Mouse (Mus musculus) neural tube, embryonic 14.5 days (tissue): ENCODE data around the gene Hfm1. TPM values are rescaled to one million over a fixed set of nuclear protein-coding genes. Genes with fewer than 3 reads are reported as not detected.

Experiments
- ATAC-seq: fragments of 200-750 bp; cut with Nextera tagmentation; 2 replicates; pipeline ENCODE4 v1.8.0; 2017; ENCODE audit warnings: low read depth, mild to moderate bottlenecking, moderate TSS enrichment, moderate library complexity
- H3K27ac ChIP-seq: fragments of 300-500 bp; sonication (generic); 2 replicates; pipeline ENCODE4 v1.5.1; 2014; ENCODE audit warnings: low read depth, mild to moderate bottlenecking, control low read depth, low read length, moderate library complexity, mixed read lengths
- H3K27me3 ChIP-seq: fragments of 300-500 bp; sonication (generic); 2 replicates; pipeline ENCODE4 v1.6.1; 2014; ENCODE audit warnings: low read length; ENCODE audit not compliant: control insufficient read depth, insufficient read depth
- H3K36me3 ChIP-seq: fragments of 300-500 bp; sonication (generic); 2 replicates; pipeline ENCODE4 v1.6.1; 2014; ENCODE audit warnings: low read length, mixed read lengths; ENCODE audit not compliant: control insufficient read depth, insufficient read depth
- H3K4me1 ChIP-seq: fragments of 300-500 bp; sonication (generic); 2 replicates; pipeline ENCODE4 v1.6.1; 2014; ENCODE audit warnings: low read length; ENCODE audit not compliant: control insufficient read depth, insufficient read depth
- H3K4me2 ChIP-seq: fragments of 300-500 bp; sonication (generic); 2 replicates; pipeline ENCODE4 v1.6.1; 2014; ENCODE audit warnings: mild to moderate bottlenecking, low read depth, low read length, control low read depth
- H3K4me3 ChIP-seq: fragments of 300-500 bp; sonication (generic); 2 replicates; pipeline ENCODE4 v1.5.1; 2014; ENCODE audit warnings: low read depth, low read length, control low read depth, mixed read lengths
- H3K9ac ChIP-seq: fragments of 300-500 bp; sonication (generic); replicated peaks from 2 replicates; pipeline ENCODE4 v1.6.1; 2014; ENCODE audit warnings: low read depth, mild to moderate bottlenecking, control low read depth, low read length, mixed read lengths
- H3K9me3 ChIP-seq: fragments of 300-500 bp; sonication (generic); 2 replicates; pipeline ENCODE4 v1.6.1; 2016; ENCODE audit warnings: low read length; ENCODE audit not compliant: control insufficient read depth
- WGBS: fragments of 180-500 bp; shearing (Covaris S2); extraction: QIAGEN DNeasy Blood & Tissue Kit; methylation state at CpG from one replicate; pipeline ENCODE4 v1.1.7; 2014; 5-methylcytosine and 5-hydroxymethylcytosine counted together
- polyA plus RNA-seq: library from polyadenylated mRNA; unstranded; fragments of >200 nt; fragmentation: Nextera tagmentation; extraction: Ambion mirVana; gene quantifications from 2 replicates; pipeline ENCODE4 v1.2.1, GENCODE M21; 2014

Gene Hfm1
- polyA plus RNA-seq, 1 experiment from 2014 or later: 8.4 TPM

DNA sequence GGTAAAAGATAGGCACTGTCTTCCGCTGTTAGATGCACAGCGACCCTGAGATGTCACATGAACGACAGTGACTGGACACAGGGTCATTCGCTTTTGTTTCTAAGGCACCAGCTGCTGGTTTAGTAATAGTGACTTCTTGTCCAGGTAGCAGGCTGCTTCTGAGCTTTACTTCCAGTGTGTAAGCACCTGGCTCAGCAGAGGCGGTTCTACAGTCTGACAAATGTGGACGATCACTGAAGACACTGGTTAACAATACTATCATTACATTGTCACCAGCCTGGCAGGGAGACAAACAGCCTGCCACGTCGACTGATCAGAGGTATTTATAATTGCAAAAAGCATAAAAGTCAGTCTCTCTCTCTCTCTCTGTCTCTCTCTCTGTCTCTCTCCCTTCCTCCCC lies 100.1 kb downstream of the Hfm1 start:
- no peak for ATAC-seq
- WGBS: 51% methylated on average over 8 of the region's 8 CpGs
- no peak overlapping the region for H3K27ac ChIP-seq

DNA sequence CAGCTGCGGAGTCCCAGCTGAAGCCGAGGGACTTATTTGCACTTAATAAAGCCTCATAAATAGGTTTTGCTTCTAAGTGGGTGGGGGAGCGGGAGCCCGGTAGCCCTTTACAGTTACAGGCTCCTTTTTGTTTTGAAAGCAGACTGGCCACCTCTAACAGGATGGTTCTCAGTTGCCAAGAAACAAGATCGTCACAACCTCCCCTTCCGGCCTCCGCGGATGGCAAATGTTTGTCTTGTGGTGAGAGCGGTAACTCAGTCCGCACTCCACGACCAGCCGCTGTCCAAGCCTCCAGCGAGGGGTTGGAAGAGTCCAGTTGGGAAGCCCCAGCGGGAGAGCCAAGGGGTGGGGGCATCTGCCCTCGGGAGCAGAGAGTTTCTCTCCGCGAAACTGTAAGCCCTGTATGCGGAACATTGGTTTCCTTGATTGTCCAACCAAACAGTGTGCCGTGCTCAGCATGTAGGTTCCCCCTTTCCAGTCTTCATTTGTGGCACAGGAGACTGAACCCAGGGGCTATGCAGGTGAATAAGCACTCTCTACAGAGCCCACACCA lies 100.7 kb downstream of the Hfm1 start:
- Histone ChIP-seq H3K9ac (peak overlapping the region; percentile 39), H3K4me2 (peak overlapping the region; percentile 57), H3K9me3 (no peaks in the 10 kb centered on the region), H3K27ac (peak overlapping the region; percentile 31; the same call in 1 of the 2 replicates), H3K4me1 (0 out of 2 replicates have a peak, but pooled peaks cover 2% of the 10 kb centered on the region), H3K4me3 (peak overlapping the region; percentile 31), H3K36me3 (no peaks in the 10 kb centered on the region), H3K27me3 (no peaks in the 10 kb centered on the region)
- WGBS: 1% methylated on average over 19 of the region's 19 CpGs
- peak; percentile 72 for ATAC-seq

More for the DNA sequence above, 100.1 kb downstream of the Hfm1 start:
- H3K4me2 ChIP-seq: peak overlapping the region; percentile 57; the same call in 1 of the 2 replicates
- H3K36me3 ChIP-seq: no peaks in the 10 kb centered on the region
- H3K9ac ChIP-seq: no peak overlapping the region
- H3K4me1 ChIP-seq: 0 out of 2 replicates have a peak, but pooled peaks cover 2% of the 10 kb centered on the region
- H3K27me3 ChIP-seq: no peaks in the 10 kb centered on the region
- H3K4me3 ChIP-seq: no peak overlapping the region
- no peaks in the 10 kb centered on the region for H3K9me3 ChIP-seq

DNA sequence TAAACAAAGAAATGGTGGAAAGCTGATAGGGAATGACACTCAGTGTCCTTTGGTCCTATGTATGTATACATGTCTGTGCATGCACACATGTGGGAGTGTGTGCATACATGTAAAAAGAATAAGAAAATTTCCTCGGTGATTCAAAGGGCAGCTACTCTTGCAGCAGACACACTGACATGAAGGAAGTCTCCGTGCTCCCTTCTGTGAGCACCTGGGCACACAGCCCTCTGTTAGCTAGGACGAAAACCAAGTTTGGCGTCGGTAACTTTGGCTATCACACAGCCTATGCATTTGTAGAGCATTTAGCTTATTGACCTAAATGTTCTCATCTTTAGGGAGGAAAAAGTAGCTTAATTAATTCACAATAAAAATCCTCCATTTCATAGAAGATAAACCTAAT lies 101.4 kb downstream of the Hfm1 start:
- Histone ChIP-seq H3K27ac (0 out of 2 replicates have a peak overlapping the region, but pooled peaks have one; percentile 36), H3K27me3 (no peaks in the 10 kb centered on the region), H3K36me3 (no peaks in the 10 kb centered on the region), H3K9me3 (no peaks in the 10 kb centered on the region), H3K9ac (peak overlapping the region; percentile 39; the same call in 1 of the 2 replicates), H3K4me2 (peak overlapping the region; percentile 57), H3K4me3 (no peak overlapping the region; the same call in 1 of the 2 replicates), H3K4me1 (0 out of 2 replicates have a peak, but pooled peaks cover 2% of the 10 kb centered on the region)
- 62% methylated on average over 5 of the region's 5 CpGs for WGBS
- ATAC-seq: no peak

DNA sequence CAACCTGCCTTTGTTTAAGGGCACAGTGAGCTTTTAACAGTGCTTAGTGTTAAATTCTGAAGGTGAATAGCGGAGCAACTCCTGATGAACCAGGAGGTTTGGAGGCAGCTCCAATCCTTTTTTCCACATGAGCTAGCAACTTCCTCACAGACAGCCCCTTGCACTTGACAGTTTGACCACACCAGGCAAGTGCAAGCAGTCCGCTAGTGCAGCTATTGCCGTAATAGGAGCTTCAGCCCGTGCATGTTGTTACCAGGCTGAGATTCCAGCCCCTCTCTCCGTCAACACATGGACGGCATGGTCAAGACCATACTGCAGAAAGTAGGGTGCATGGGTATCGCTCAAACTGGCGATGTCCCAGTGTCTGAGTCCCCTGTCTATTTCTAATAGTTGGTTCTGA lies 106.5 kb downstream of the Hfm1 start:
- Histone ChIP-seq H3K4me3 (no peak overlapping the region), H3K4me1 (0 out of 2 replicates have a peak, but pooled peaks cover 7% of the 10 kb centered on the region), H3K36me3 (no peaks in the 10 kb centered on the region), H3K9me3 (no peaks in the 10 kb centered on the region), H3K9ac (no peak overlapping the region), H3K27ac (peak overlapping the region; percentile 22; the same call in 1 of the 2 replicates), H3K4me2 (no peak overlapping the region), H3K27me3 (no peaks in the 10 kb centered on the region)
- WGBS: 79% methylated on average over 8 of the region's 8 CpGs
- ATAC-seq: no peak

DNA sequence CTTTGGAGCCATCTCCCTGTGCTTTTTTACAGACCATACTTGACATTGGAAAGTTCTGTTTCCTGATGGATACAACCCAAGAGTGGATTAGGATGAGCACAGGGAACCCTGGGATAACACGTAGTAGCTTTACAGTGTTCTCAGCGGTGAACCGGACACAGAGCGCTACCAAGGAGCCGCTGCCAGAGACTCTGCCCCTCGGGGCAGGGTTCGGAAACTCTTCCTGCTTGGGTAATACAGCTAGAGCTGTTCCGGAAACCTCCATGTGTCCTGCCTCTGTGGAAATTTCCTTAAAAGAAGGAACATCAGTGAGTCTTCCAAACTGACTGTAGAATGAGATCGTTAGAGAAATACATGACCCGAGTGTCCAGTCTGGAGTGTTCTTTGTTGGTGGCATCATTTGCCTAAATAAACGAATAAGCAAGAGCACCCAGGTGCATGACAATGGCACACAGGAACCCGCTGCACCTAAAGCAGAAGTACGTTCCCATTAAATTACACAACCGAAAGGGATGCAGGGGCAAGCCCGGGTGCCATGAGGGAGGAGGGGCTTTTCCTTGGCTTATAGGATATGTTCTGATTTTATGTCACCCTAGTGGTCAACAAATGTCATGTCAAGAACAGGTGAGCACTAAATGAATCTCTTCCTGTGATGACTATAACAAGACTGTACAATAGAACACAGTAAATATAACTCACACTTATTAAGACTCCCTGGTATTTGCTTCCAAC lies 110.0 kb downstream of the Hfm1 start:
- H3K4me2 ChIP-seq: peak overlapping the region; percentile 31; the same call in 1 of the 2 replicates
- H3K9ac ChIP-seq: no peak overlapping the region
- no peaks in the 10 kb centered on the region for H3K27me3 ChIP-seq
- no peak overlapping the region for H3K27ac ChIP-seq
- H3K36me3 ChIP-seq: no peaks in the 10 kb centered on the region
- WGBS: 48% methylated on average over 15 of the region's 15 CpGs
- H3K9me3 ChIP-seq: no peaks in the 10 kb centered on the region
- H3K4me3 ChIP-seq: no peak overlapping the region
- ATAC-seq: no peak
- 0 out of 2 replicates have a peak, but pooled peaks cover 7% of the 10 kb centered on the region for H3K4me1 ChIP-seq

DNA sequence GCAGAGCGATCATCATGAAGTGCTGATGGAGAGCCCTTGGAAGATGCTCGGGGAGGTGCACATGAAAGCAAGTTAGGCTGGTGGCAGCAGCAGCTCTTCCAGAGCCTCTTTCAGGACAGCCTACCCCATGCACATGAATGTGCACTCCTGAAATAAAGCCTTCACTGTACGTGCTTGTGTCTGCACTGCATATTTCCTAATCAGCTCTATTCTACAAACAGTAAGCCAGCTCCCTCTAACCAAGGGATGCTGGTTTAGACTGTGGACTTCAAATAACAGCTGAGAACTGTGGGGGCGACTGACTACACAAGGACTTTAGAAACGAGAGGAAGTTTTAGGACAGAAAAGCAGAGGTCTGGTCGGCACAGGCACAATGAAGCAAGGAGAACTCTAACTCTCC lies 111.5 kb downstream of the Hfm1 start:
- Histone ChIP-seq H3K4me1 (0 out of 2 replicates have a peak, but pooled peaks cover 7% of the 10 kb centered on the region), H3K36me3 (no peaks in the 10 kb centered on the region), H3K27ac (no peak overlapping the region), H3K9ac (no peak overlapping the region), H3K4me3 (no peak overlapping the region), H3K9me3 (no peaks in the 10 kb centered on the region), H3K4me2 (no peak overlapping the region), H3K27me3 (no peaks in the 10 kb centered on the region)
- WGBS: 70% methylated on average over 6 of the region's 6 CpGs
- ATAC-seq: no peak

DNA sequence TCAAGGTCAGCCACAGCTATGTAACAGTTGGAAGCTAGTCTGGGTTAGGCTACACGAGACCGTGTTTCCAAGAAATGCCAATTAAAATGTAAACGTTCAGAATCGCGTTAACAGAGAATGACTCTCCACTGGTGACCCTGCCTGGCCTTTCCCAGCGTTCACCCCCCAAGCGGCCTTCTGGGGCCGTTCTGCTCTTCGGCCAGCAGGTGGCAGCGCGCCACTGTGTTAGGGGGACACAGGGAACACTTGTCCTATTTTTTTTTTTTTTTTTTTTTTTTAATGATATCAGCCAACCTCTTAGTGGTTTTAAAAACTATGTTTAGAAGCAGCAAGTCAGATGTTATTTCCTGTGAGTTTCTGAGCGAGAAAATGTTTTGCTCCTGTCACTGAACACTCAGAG lies 123.0 kb downstream of the Hfm1 start:
- Histone ChIP-seq H3K4me1 (0 out of 2 replicates have a peak, but pooled peaks cover 4% of the 10 kb centered on the region), H3K4me2 (no peak overlapping the region), H3K4me3 (no peak overlapping the region), H3K9me3 (no peaks in the 10 kb centered on the region), H3K27me3 (no peaks in the 10 kb centered on the region), H3K36me3 (no peaks in the 10 kb centered on the region), H3K9ac (no peak overlapping the region), H3K27ac (no peak overlapping the region)
- ATAC-seq: peak; percentile 41
- 5% methylated on average over 12 of the region's 12 CpGs for WGBS

DNA sequence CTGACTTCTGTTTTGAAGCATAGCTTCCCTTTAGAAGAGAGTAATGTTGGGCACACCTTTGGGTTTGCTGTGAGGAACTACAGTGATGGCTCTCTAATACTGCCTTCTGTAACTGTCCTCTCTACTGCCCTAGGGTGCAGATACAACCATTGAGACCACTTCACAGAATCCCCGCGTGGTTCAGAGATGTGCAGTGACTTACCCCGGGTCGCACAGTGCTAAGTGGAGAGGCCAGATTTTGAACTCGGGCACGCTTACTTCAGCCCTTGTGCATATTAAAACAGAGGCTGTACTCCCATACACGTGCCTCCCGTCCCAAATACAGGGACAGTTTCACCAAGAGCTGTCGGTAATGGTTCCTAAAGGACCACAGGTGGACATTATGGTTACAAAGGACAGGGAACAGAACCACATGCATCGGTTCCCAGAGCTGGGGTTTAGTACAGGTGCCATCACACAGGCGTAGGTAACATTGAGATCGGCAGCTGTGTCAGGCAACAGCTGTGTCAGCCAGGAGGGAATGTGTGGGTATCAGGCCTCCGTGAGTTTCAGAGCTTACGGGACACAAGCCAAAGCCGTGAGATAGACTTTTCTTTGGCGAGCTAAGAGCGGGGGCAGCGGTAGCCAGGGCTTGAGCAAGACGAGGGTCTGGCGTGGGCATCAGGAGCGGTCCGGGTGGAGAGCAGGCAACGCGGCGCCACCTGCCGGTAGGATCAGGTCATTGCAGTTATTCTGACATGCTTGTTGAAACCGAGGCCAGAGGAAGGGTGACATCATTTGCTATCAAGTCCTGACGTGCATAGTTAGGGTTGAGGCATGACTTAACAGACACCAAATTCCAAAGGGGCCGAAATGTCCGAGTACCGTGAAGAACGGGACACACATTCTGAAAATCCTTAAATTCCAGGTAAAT lies 124.0 kb downstream of the Hfm1 start:
- Histone ChIP-seq H3K4me3 (peak overlapping the region; percentile 21; the same call in 1 of the 2 replicates), H3K36me3 (no peaks in the 10 kb centered on the region), H3K4me1 (0 out of 2 replicates have a peak, but pooled peaks cover 4% of the 10 kb centered on the region), H3K27ac (no peak overlapping the region), H3K9ac (no peak overlapping the region), H3K4me2 (peak overlapping the region; percentile 43), H3K9me3 (no peaks in the 10 kb centered on the region), H3K27me3 (no peaks in the 10 kb centered on the region)
- WGBS: 6% methylated on average over 32 of the region's 32 CpGs
- ATAC-seq: peak; percentile 80
